Mouse (Mus musculus): ENCODE data around the gene Ncoa6.

GRCm38 (mm10) chr2:155400276-155400675 is 73.4 kb downstream of the Ncoa6 start:
- TF ChIP-seq CTCF (conservative IDR thresholded peaks at IDR 0.05; ENCODE audit: low read length) = no peak
- TF ChIP-seq POU5F1 (IDR thresholded peaks at IDR 0.05; ENCODE audit: borderline replicate concordance, low read length) = no peak
- no peak for TF ChIP-seq NANOG (IDR thresholded peaks at IDR 0.05; ENCODE audit: borderline replicate concordance, low read length)

Measured in E14TG2a.4 (cell line).